24 mouse cellular contexts compared by ENCODE assay signal in the genomic region with DNA sequence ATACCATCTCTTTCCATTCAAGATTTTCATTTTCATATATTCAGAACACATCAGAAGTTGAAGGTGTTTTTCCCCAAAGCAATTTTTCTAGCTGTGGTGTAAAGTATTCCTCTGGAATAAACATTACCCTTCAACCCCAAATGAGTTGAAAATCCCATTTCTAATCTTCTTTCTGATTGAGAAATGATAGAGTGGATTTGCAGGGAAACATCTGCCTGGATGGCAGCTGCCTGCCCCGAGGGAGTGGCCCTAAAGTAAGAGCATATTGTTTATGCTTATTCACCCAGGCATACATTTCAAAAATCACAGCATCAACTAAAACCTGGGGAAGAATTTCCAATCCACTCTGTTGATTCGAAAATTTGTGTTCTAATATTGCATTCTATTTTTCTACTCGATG. TPM values are rescaled to one million over a fixed set of nuclear protein-coding genes. Genes with fewer than 3 reads are reported as not detected.
"Had no signal": no experiment of that assay in that cellular context is flagged by ENCODE, and none has a peak within 500 bp of the region (broad histone marks: within the 10 kb centered on the region; RNA-seq: fewer than 3 reads in every experiment).

No protein-coding gene starts in this region.

- H3K9ac ChIP-seq: liver, embryonic 13.5 days; liver, embryonic 15.5 days; liver, postnatal 0 days; midbrain, embryonic 12.5 days; neural tube, embryonic 13.5 days; neural tube, embryonic 15.5 days had no signal

- H3K4me2 ChIP-seq: liver, embryonic 11.5 days; liver, embryonic 13.5 days; liver, embryonic 15.5 days; midbrain, embryonic 12.5 days; neural tube, embryonic 13.5 days; neural tube, embryonic 15.5 days had no signal

- ATAC-seq: liver, postnatal 0 days; midbrain, embryonic 16.5 days had no signal

- H3K27ac ChIP-seq: liver, embryonic 13.5 days; liver, embryonic 15.5 days; midbrain, embryonic 10.5 days; midbrain, embryonic 12.5 days; neural tube, embryonic 13.5 days; neural tube, embryonic 15.5 days had no signal

- H3K27me3 ChIP-seq: liver, embryonic 13.5 days; liver, embryonic 15.5 days; neural tube, embryonic 13.5 days had no signal

- H3K9me3 ChIP-seq: liver, embryonic 13.5 days; liver, embryonic 15.5 days; midbrain, embryonic 10.5 days; midbrain, embryonic 12.5 days; neural tube, embryonic 13.5 days; neural tube, embryonic 15.5 days had no signal

- DNase-seq: liver, embryonic 13.5 days; liver, postnatal 0 days; midbrain, embryonic 14.5 days; retina, postnatal 1 day; right cerebral cortex, adult 18-20 months; right cerebral cortex, postnatal 25 days; right cerebral cortex, postnatal 4 days; spleen, adult 18-20 months; thymus, adult 18-20 months; thymus, postnatal 14 days; thymus, postnatal 36 days had no signal

- H3K4me3 ChIP-seq: liver, embryonic 13.5 days; liver, embryonic 15.5 days; midbrain, embryonic 10.5 days; midbrain, embryonic 12.5 days; myocyte; neural tube, embryonic 13.5 days; neural tube, embryonic 15.5 days had no signal

- H3K36me3 ChIP-seq: liver, embryonic 13.5 days; liver, embryonic 15.5 days; midbrain, embryonic 10.5 days; midbrain, embryonic 12.5 days; neural tube, embryonic 13.5 days; neural tube, embryonic 15.5 days had no signal

RNA-seq across cellular contexts. Expression of a gene that starts 52.3 kb away (rescaled TPM):
- total RNA-seq: megakaryocyte, adult 5-6 weeks; megakaryocyte-erythroid progenitor cell, adult 5-6 weeks had no signal
- polyA plus RNA-seq: liver, embryonic 11.5 days; liver, embryonic 13.5 days; liver, embryonic 15.5 days; liver, postnatal 0 days; midbrain, embryonic 12.5 days; midbrain, embryonic 16.5 days; myocyte; neural tube, embryonic 11.5 days; neural tube, embryonic 13.5 days; stomach, embryonic 14.5 days; thymus, postnatal 0 days had no signal
